Mouse (Mus musculus) small intestine, adult 2 months (tissue): ENCODE results near the gene Lta. TPM values are rescaled to one million over a fixed set of nuclear protein-coding genes. Genes with fewer than 3 reads are reported as not detected.

ENCODE experiments used
- H3K27ac ChIP-seq: fragments of 200-500 bp; 2 replicates; pipeline ENCODE4 v1.5.1; 2012; ENCODE audit warnings: low read depth, low read length, control low read depth, inconsistent platforms; ENCODE audit not compliant: insufficient read depth
- H3K27me3 ChIP-seq: fragments of 200-500 bp; 2 replicates; pipeline ENCODE4 v1.6.1; 2012; ENCODE audit warnings: mild to moderate bottlenecking, moderate library complexity, low read length, inconsistent platforms; ENCODE audit not compliant: control insufficient read depth, insufficient read depth
- H3K36me3 ChIP-seq: fragments of 200-500 bp; 2 replicates; pipeline ENCODE4 v1.6.1; 2012; ENCODE audit warnings: mild to moderate bottlenecking, low read length, control low read depth, inconsistent platforms; ENCODE audit not compliant: control insufficient read depth, insufficient read depth
- H3K4me1 ChIP-seq: fragments of 200-500 bp; 2 replicates; pipeline ENCODE4 v1.6.1; 2012; ENCODE audit warnings: low read length, inconsistent platforms, mixed read lengths; ENCODE audit not compliant: control insufficient read depth, insufficient read depth, insufficient read length
- H3K4me3 ChIP-seq: fragments of 200-500 bp; 2 replicates; pipeline ENCODE4 v1.5.1; 2012; ENCODE audit warnings: low read depth, mild to moderate bottlenecking, control low read depth, inconsistent platforms, low read length, moderate library complexity
- CTCF ChIP-seq: fragments of 200-500 bp; IDR thresholded peaks from 2 replicates; pipeline ENCODE4 v1.5.1; 2012; ENCODE audit warnings: low read depth, mild to moderate bottlenecking, control low read depth, inconsistent platforms, low read length, moderate library complexity, mixed read lengths; ENCODE audit not compliant: insufficient replicate concordance, insufficient read length; ENCODE audit errors: extremely low read depth
- POLR2A ChIP-seq: fragments of 200-500 bp; IDR thresholded peaks from 2 replicates; pipeline ENCODE4 v1.6.1; 2012; ENCODE audit warnings: low read depth, mild to moderate bottlenecking, control low read depth, inconsistent platforms, low read length, moderate library complexity
- WGBS: fragments of 180-500 bp; shearing (Covaris S2); methylation state at CpG from one replicate; pipeline ENCODE4 v1.1.7; 2018; 5-methylcytosine and 5-hydroxymethylcytosine counted together
- polyA plus RNA-seq: library from polyadenylated mRNA; depleted of rRNA; stranded (reverse); fragments of >200 nt; gene quantifications from 2 replicates; pipeline ENCODE4 v1.2.3, GENCODE M21; 2012

Gene Lta
- polyA plus RNA-seq, 1 experiment, result 0.66 TPM

- H3K4me1 ChIP-seq, result peaks cover 10% of the 10 kb centered on the region; the same call in 1 of the 2 replicates
- TF ChIP-seq CTCF (no peak), POLR2A (no peak)
- peaks cover 44% of the 10 kb centered on the region for H3K36me3 ChIP-seq
- no peak overlapping the region for H3K27ac ChIP-seq
- H3K27me3 ChIP-seq, result no peaks in the 10 kb centered on the region
- 10% methylated on average over 12 of the region's 12 CpGs for WGBS
- peak overlapping the region; percentile 35 for H3K4me3 ChIP-seq
Measured at GRCm38 (mm10) chr17:35162730-35163129, 42.4 kb downstream of the Lta start.

- Histone ChIP-seq H3K4me1 (peaks cover 10% of the 10 kb centered on the region; the same call in 1 of the 2 replicates), H3K36me3 (peaks cover 50% of the 10 kb centered on the region), H3K4me3 (no peak overlapping the region), H3K27ac (no peak overlapping the region), H3K27me3 (no peaks in the 10 kb centered on the region)
- WGBS, result 70% methylated on average over 14 of the region's 14 CpGs
- TF ChIP-seq CTCF (no peak), POLR2A (no peak)
Measured at GRCm38 (mm10) chr17:35162121-35162520, 43.0 kb downstream of the Lta start.

- Histone ChIP-seq H3K27me3 (no peaks in the 10 kb centered on the region), H3K36me3 (peaks cover 57% of the 10 kb centered on the region), H3K4me1 (peaks cover 9% of the 10 kb centered on the region; the same call in 1 of the 2 replicates), H3K27ac (no peak overlapping the region), H3K4me3 (no peak overlapping the region)
- no peak for TF ChIP-seq CTCF
- TF ChIP-seq POLR2A, result no peak
- whole genome bisulfite sequencing, result 76% methylated on average over 11 of the region's 11 CpGs
Measured at GRCm38 (mm10) chr17:35161421-35161820, 43.7 kb downstream of the Lta start.

- 83% methylated on average over 7 of the region's 7 CpGs for WGBS
- Histone ChIP-seq H3K4me3 (no peak overlapping the region), H3K36me3 (peaks cover 75% of the 10 kb centered on the region), H3K27ac (no peak overlapping the region), H3K4me1 (peaks cover 4% of the 10 kb centered on the region; the same call in 1 of the 2 replicates), H3K27me3 (no peaks in the 10 kb centered on the region)
- TF ChIP-seq POLR2A (no peak), CTCF (no peak)
Measured at GRCm38 (mm10) chr17:35159638-35160037, 45.5 kb downstream of the Lta start.

- TF ChIP-seq CTCF (no peak), POLR2A (no peak)
- no peak overlapping the region for H3K27ac ChIP-seq
- 92% methylated on average over 16 of the region's 16 CpGs for WGBS
- peaks cover 4% of the 10 kb centered on the region; the same call in 1 of the 2 replicates for H3K4me1 ChIP-seq
- peaks cover 81% of the 10 kb centered on the region for H3K36me3 ChIP-seq
- H3K4me3 ChIP-seq, result no peak overlapping the region
- no peaks in the 10 kb centered on the region for H3K27me3 ChIP-seq
Measured at GRCm38 (mm10) chr17:35158850-35159593, 46.1 kb downstream of the Lta start.

GRCm38 (mm10) chr17:35157661-35158175 is 47.4 kb downstream of the Lta start:
- 90% methylated on average over 8 of the region's 8 CpGs for WGBS

GRCm38 (mm10) chr17:35157254-35157653 is 47.9 kb downstream of the Lta start:
- Histone ChIP-seq H3K27me3 (no peaks in the 10 kb centered on the region), H3K4me1 (no peaks in the 10 kb centered on the region), H3K27ac (no peak overlapping the region), H3K4me3 (no peak overlapping the region), H3K36me3 (peaks cover 99% of the 10 kb centered on the region)
- 90% methylated on average over 8 of the region's 8 CpGs for WGBS
- TF ChIP-seq POLR2A (no peak), CTCF (no peak)

More at GRCm38 (mm10) chr17:35157661-35158175, 47.4 kb downstream of the Lta start:
- Histone ChIP-seq H3K4me3 (no peak overlapping the region), H3K27ac (no peak overlapping the region), H3K27me3 (no peaks in the 10 kb centered on the region), H3K4me1 (peaks cover 1% of the 10 kb centered on the region; the same call in 1 of the 2 replicates), H3K36me3 (peaks cover 94% of the 10 kb centered on the region)
- TF ChIP-seq POLR2A (no peak), CTCF (no peak)
